Mouse (Mus musculus) stomach, postnatal 0 days (tissue): ENCODE measurements at regions not wholly inside any gene's neighbourhood (a gene's known extent, or its start where the extent isn't known, plus 50 kb on each side); places are given as distances from the start of the nearest gene placed in this dataset.

ENCODE experiments used
- ATAC-seq: fragments of 200-750 bp; cut with Nextera tagmentation; 2 replicates; pipeline ENCODE4 v1.8.0; 2017; ENCODE audit not compliant: low FRiP score, low TSS enrichment
- DNase-seq: peaks from one replicate; pipeline ENCODE4 v3.0.0-alpha.2; 2016; ENCODE audit warnings: low spot score
- H3K27ac ChIP-seq: fragments of 300-500 bp; sonication (generic); replicated peaks from 2 replicates; pipeline ENCODE4 v1.5.1; 2014; ENCODE audit warnings: mild to moderate bottlenecking, control low read depth
- H3K27me3 ChIP-seq: fragments of 300-500 bp; sonication (generic); 2 replicates; pipeline ENCODE4 v1.6.1; 2014; ENCODE audit warnings: low read length; ENCODE audit not compliant: control insufficient read depth, insufficient read depth
- H3K36me3 ChIP-seq: fragments of 300-500 bp; sonication (generic); 2 replicates; pipeline ENCODE4 v1.6.1; 2014; ENCODE audit warnings: low read length, mixed read lengths; ENCODE audit not compliant: control insufficient read depth, insufficient read depth
- H3K4me1 ChIP-seq: fragments of 300-500 bp; sonication (generic); replicated peaks from 2 replicates; pipeline ENCODE4 v1.6.1; 2014; ENCODE audit warnings: antibody characterized with exemption; ENCODE audit not compliant: control insufficient read depth, insufficient read depth
- H3K4me2 ChIP-seq: fragments of 300-500 bp; sonication (generic); replicated peaks from 2 replicates; pipeline ENCODE4 v1.6.1; 2014; ENCODE audit warnings: low read depth, mild to moderate bottlenecking, control low read depth, moderate library complexity
- H3K4me3 ChIP-seq: fragments of 300-500 bp; sonication (generic); 2 replicates; pipeline ENCODE4 v1.5.1; 2014; ENCODE audit warnings: low read depth, low read length, control low read depth
- H3K9ac ChIP-seq: fragments of 300-500 bp; sonication (generic); 2 replicates; pipeline ENCODE4 v1.6.1; 2014; ENCODE audit warnings: mild to moderate bottlenecking, low read length, control low read depth, mixed read lengths
- H3K9me3 ChIP-seq: fragments of 300-500 bp; sonication (generic); 2 replicates; pipeline ENCODE4 v1.6.1; 2016; ENCODE audit warnings: low read length; ENCODE audit not compliant: control insufficient read depth
- CTCF ChIP-seq: IDR thresholded peaks from 2 replicates; pipeline ENCODE4 v1.5.1; 2016; ENCODE audit warnings: antibody characterized with exemption, low read depth, mild to moderate bottlenecking, moderate library complexity
- EP300 ChIP-seq: optimal IDR thresholded peaks from 2 replicates; pipeline ENCODE3; 2016; ENCODE audit warnings: antibody characterized with exemption
- WGBS: fragments of 180-500 bp; shearing (Covaris S2); extraction: QIAGEN DNeasy Blood & Tissue Kit; methylation state at CpG from one replicate; pipeline ENCODE4 v1.1.7; 2014; 5-methylcytosine and 5-hydroxymethylcytosine counted together

- H3K36me3 ChIP-seq = no peaks in the 10 kb centered on the region
- no peak overlapping the region for H3K4me2 ChIP-seq
- H3K9ac ChIP-seq = no peak overlapping the region
- ATAC-seq (no peak), DNase-seq (no peak)
- TF ChIP-seq EP300 (no peak), CTCF (no peak)
- no peak overlapping the region for H3K27ac ChIP-seq
- H3K4me3 ChIP-seq = no peak overlapping the region
- no peaks in the 10 kb centered on the region for H3K27me3 ChIP-seq
- 61% methylated on average over 8 of the region's 8 CpGs for WGBS
- no peaks in the 10 kb centered on the region for H3K4me1 ChIP-seq
- H3K9me3 ChIP-seq = no peaks in the 10 kb centered on the region
These were observed 195.1 kb downstream of the Cenpc1 start for GRCm38 (mm10) chr5:85870311-85870710.

- Histone ChIP-seq H3K4me1 (no peaks in the 10 kb centered on the region), H3K27me3 (no peaks in the 10 kb centered on the region), H3K36me3 (no peaks in the 10 kb centered on the region), H3K4me3 (no peak overlapping the region), H3K9ac (no peak overlapping the region), H3K27ac (no peak overlapping the region), H3K9me3 (no peaks in the 10 kb centered on the region), H3K4me2 (no peak overlapping the region)
- ATAC-seq (no peak), DNase-seq (no peak)
- WGBS = 59% methylated on average over 2 of the region's 2 CpGs
- TF ChIP-seq EP300 (no peak), CTCF (no peak)
These were observed 232.8 kb downstream of the Cenpc1 start for GRCm38 (mm10) chr5:85832556-85832955.

- ATAC-seq = no peak
- WGBS = 50% methylated on average over 14 of the region's 14 CpGs
These were observed 269.7 kb downstream of the Cenpc1 start for GRCm38 (mm10) chr5:85795531-85796197.

GRCm38 (mm10) chr5:85793148-85793547, 272.2 kb downstream of the Cenpc1 start:
- no peak overlapping the region for H3K9ac ChIP-seq
- no peaks in the 10 kb centered on the region for H3K27me3 ChIP-seq
- DNase-seq (no peak), ATAC-seq (no peak)
- TF ChIP-seq CTCF = no peak
- TF ChIP-seq EP300 = no peak
- no peak overlapping the region for H3K4me2 ChIP-seq
- 86% methylated on average over 4 of the region's 4 CpGs for WGBS
- H3K4me1 ChIP-seq = no peaks in the 10 kb centered on the region
- H3K27ac ChIP-seq = no peak overlapping the region
- no peaks in the 10 kb centered on the region for H3K9me3 ChIP-seq
- no peak overlapping the region for H3K4me3 ChIP-seq
- no peaks in the 10 kb centered on the region for H3K36me3 ChIP-seq

More at GRCm38 (mm10) chr5:85795531-85796197, 269.7 kb downstream of the Cenpc1 start:
- Histone ChIP-seq H3K4me2 (no peak overlapping the region; the same call in 1 of the 2 replicates), H3K27me3 (no peaks in the 10 kb centered on the region), H3K36me3 (no peaks in the 10 kb centered on the region), H3K4me1 (no peaks in the 10 kb centered on the region), H3K4me3 (no peak overlapping the region), H3K9me3 (no peaks in the 10 kb centered on the region), H3K27ac (no peak overlapping the region), H3K9ac (no peak overlapping the region)
- TF ChIP-seq CTCF = no peak
- TF ChIP-seq EP300 = no peak
- DNase-seq = no peak

GRCm38 (mm10) chr5:85780730-85781454, 284.5 kb downstream of the Cenpc1 start:
- Histone ChIP-seq H3K27me3 (no peaks in the 10 kb centered on the region), H3K4me2 (no peak overlapping the region), H3K9me3 (no peaks in the 10 kb centered on the region), H3K36me3 (no peaks in the 10 kb centered on the region), H3K4me1 (no peaks in the 10 kb centered on the region), H3K27ac (no peak overlapping the region), H3K9ac (no peak overlapping the region), H3K4me3 (no peak overlapping the region)
- no peak for ATAC-seq
- TF ChIP-seq EP300 (no peak), CTCF (no peak)
- DNase-seq = no peak
- WGBS = 34% methylated on average over 8 of the region's 8 CpGs

- no peaks in the 10 kb centered on the region for H3K4me1 ChIP-seq
- no peaks in the 10 kb centered on the region for H3K9me3 ChIP-seq
- no peak for DNase-seq
- WGBS = 49% methylated on average over 5 of the region's 5 CpGs
- H3K36me3 ChIP-seq = no peaks in the 10 kb centered on the region
- no peak overlapping the region for H3K4me2 ChIP-seq
- H3K9ac ChIP-seq = no peak overlapping the region
- H3K27me3 ChIP-seq = no peaks in the 10 kb centered on the region
- no peak overlapping the region for H3K27ac ChIP-seq
- no peak for TF ChIP-seq EP300
- TF ChIP-seq CTCF = no peak
- H3K4me3 ChIP-seq = no peak overlapping the region
- ATAC-seq = no peak
These were observed 285.4 kb downstream of the Cenpc1 start for GRCm38 (mm10) chr5:85780017-85780416.
